Mouse (Mus musculus) CD4-positive, CD25-positive, alpha-beta regulatory T cell (primary cell): ENCODE measurements around the gene Gm10118. TPM values are rescaled to one million over a fixed set of nuclear protein-coding genes. Genes with fewer than 3 reads are reported as not detected.

Source experiments
- polyA plus RNA-seq: library from polyadenylated mRNA; unstranded; fragments of 100-300 nt; shearing (Covaris generic); gene quantifications from one replicate; pipeline ENCODE4 v1.2.1, GENCODE M21; 2017

Gene Gm10118
- polyA plus RNA-seq = 0.10 TPM

DNA sequence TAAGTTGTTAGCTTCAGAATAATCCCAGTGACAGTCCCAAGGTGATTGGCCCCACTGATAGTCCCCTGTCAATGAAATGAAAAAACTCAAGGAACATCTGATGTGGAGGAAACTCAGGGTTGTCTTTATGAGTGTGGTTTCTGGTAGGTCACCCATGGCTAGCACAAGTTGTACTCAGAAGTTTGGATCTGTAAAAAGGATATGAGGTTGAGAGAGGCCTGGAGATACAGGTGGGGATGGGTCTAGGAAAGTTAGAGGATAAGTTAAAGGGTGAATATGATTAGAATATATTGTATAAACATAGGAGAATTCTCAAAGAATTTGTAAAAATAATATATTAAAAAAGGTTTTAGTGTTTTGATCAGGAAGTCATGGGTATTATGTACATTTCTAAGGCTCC is at the start of gene Gm10118:
Gene Gm10118 (minus strand): TSS at position 101 of the 400 bp plus-strand sequence.

Other genes with a start within 250 kb of the Gm10118 start
- gene Lrrtm3, start 162.8 kb upstream of the Gm10118 start, polyA plus RNA-seq = not detected